Mouse (Mus musculus): ENCODE measurements around the gene P3h3. TPM values are rescaled to one million over a fixed set of nuclear protein-coding genes. Genes with fewer than 3 reads are reported as not detected.

The P3h3 gene
- not detected for polyA plus RNA-seq (2017; shearing (Covaris generic))

DNA sequence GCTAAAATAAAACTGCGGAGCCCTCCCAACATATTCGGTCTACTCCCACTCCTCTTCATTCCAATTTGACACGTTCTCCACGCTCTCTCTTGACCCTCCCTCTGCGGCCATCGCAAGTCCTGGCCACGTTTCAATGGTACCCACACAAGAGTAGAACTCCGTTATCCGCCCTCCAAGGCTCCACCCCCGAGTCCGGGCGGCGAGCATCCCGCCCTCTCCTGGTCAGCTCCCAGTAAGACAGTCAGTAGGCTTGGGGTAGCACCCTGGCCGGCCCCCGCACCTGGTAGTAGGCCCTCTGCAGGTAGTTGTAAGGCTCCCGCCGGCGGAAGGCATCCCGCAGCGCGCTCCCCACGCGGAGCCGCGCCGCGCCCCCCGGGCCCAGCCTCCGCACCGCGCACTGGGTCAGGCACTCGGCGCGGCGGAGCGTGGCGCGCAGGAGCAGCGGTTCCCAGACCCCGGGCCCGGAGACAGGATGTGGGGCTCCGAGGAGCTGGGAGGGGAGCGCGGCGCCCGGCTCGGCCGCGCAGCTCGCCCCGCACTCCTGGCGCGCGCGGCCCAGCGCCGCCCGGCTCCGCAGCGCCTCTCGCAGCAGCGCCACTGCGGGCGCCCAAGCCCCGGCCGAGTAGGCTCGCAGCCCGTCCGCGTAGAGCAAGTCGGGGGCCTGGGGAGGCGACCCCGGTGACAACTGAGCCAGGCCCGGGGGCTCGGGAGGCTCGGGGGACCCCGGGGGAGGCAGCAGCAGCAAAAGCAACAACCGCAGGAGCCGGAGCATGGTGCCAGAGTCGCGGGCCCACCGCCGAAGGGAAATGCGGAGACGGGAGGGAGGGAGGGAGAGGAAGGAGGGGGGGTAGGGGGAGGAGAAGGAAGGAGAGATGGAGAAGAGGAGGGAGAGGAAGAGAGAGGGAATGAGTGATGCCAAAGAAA, at the start of gene P3h3:
Gene P3h3 (minus strand): TSS at position 837 of the 924 bp plus-strand sequence.

DNA sequence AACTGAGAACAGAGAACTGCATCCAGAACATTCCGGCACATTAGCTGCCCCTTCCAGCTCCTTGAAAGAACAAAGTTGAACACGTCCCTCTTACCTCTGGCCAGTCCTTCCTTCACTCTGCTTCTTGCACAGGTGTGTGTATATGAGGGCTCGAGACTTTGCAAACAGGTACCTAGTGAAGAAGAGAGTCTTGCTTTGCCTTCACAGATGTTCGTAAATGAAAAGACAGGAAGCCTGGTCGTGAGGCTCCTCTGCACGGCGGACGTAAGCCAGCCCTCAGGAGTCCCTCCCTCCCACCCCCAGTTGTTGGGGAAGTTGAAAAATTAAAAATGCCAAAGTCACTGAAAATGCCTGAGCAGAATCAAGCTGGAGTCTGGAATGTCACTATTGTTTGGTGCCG, 30.4 kb upstream of the P3h3 start, which contains the start of gene Cd4:
Gene Cd4 (minus strand): TSS at position 236 of the 400 bp plus-strand sequence.

DNA sequence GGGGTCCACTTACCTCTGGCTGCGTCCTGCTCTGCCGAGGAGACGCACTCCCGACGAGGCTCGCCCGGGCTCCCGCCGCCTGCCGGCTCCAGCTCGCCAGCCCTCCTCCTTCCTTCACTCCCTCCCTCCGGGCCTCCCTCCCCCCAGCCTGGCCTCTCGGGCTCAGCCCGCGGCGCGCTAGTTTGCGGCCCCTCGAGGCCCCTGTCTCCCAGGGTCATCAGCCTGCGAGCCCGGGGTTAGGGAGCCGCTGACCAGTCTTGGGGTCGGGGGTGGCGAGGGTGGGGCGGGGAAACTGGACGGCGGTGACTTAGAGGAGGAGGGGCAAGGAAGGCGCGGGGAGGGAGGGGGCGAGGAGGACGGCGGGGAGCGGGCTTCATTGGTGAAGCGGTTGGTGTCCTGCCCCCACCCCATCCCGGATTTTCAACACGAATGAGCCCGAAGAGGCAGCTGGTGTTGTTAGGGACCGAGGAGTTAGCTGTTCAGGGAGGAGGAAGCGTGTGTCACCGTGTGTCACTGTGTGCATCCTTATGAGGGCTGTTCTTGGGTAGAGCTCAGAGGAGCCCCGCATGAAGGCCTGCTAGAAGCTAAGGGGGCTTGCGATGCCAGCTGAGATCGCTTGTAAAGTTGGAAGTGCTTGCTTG, 6.2 kb upstream of the P3h3 start, which contains the start of gene Gpr162:
Gene Gpr162 (minus strand): TSS at position 326 of the 641 bp plus-strand sequence.

DNA sequence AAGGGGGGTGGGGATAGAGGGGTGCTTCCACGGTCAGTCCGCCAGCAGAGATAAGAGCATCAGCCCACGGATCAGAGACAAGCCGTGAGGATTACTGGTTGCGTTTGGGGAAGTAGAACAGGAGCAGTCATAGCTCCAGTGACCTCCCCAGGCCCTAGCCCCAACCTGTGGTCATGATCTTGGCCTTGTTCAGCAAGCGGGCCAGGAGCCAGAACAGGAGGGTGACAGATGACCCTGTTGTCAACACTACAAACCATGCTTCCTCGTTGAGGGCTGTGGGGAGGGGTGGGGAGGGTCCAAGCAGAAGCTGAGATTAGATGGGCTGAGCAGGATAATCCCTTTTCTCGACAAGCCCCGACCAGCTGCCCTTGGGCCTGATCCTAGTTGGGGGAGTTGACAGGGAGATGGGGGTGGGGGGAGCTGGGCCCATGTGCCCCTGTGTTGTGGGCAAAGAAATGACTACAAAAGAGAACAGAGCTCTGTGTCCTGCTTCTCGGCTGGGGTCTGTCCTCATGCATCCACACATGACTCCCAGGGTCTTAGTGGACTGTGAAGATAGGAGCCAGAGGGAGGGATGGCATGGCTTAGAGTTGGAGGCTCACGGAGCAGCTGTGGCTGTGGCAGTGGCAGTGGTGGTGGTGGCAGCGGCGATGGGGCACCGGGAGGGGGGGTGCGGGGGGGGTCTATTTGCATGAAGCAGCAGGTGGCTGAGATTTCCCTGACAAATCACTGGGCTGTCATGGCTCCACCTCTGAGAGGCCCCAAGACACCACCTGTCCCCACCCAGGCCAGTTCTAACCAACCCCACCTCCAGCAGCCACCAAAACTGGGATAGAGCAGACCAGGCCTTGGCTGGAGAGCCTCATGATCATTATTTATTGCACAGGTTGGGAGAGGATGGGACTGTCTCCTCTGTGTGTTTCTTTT, 17.0 kb downstream of the P3h3 start, which contains the start of gene Gnb3:
Gene Gnb3 (minus strand): TSS at position 35 of the 927 bp plus-strand sequence.

DNA sequence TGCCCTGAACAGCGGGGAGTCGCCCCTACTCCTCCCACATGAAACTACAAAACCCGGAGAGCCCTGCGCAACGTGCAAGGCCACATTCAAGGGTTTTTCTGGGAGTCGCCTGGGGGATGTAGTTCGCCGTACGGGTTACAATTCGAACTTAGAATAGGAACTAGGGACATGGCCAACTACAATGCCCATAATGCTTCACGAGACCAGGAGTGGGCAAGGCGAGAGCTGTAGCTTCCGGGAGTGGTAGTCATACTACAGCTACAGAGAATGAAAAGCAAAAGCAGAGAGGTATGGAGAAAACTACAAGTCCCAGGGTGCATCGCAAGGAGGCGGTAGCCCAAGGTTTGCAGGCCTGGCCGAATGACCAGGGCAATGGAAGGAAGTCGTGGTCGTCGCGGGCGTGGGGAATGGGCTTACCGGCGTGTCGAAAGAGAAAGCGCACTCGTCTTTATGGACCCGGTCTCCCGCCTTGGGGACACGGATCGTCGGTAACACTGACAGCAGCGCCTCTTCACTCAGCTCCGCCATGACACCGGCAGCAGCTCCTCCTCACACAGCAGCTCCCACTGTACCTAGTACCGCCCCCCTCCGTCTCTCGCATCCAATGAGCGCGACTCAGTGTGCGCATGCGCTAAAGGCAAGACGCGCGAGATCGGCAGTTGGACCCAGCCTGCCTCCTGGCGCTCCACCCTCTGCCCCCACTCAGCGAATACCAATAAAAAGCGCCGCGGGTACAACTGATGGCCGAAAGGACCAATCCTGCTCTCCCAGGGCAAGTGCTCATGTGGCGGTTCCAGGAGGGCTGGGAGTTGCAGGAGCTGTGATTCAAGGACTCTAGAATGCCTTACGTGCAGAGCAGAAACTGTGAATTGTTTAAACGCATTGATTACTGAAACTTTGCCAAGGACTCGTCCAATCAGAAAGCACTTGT, 28.4 kb downstream of the P3h3 start, which contains the start of the genes Usp5 and Cdca3:
Gene Usp5 (minus strand): TSS at position 617 of the 931 bp plus-strand sequence.
Gene Cdca3 (plus strand): TSS at position 680 of the 931 bp plus-strand sequence.

DNA sequence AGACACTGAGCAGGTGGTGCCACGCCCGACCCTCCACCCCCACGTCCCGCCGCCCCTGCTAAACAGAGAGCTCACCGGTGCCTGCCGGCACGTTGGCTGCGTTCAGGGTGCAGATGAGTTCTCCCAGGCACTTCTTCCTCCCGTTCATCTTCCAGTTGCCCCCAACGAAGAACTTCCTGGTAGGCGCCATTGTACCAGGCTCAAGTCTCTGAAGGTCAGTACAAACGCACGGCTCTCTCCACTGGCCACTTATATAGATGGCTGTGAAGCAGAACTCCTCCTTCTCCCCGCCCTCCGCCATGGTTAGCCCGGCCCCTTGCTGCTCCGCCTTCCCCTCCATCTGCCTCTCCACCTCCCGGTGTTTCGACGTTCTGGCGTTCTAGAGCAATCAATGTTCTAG, 43.6 kb downstream of the P3h3 start, which contains the start of gene Tpi1:
Gene Tpi1 (minus strand): TSS at position 364 of the 400 bp plus-strand sequence.

DNA sequence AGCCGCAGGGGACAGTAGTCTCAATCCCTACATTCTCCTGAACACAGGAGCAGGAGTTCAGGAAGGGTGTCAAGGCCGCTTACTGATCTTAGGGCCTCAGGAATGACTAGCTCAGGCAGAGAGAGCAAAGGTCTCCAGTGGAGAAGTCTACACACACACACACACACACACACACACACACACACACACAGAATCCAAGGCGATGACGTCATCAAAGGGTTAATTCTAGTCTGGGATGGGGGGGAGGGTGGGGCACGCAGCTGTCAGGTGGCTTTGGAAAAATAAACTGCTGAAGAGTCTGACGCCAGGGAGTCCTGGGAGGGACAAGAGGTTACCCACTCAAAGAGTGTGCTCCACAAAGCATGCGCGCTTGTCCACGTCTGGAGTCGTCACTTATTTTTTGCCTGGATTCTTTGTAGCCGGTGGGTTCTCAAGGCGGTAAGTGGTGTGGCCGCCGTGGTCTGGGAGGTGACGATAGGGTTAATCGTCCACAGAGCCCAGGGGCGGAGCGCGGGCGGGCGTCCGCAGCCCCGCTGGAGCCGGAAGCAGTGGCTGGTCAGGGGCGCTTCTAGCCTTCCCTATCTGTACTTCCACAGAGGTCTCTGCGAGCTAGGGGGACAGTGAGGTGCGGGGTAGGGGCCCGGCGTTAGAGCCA, 49.1 kb downstream of the P3h3 start, which contains the start of gene Spsb2:
Gene Spsb2 (plus strand): TSS at position 304 of the 655 bp plus-strand sequence.

Other genes with a start within 250 kb of the P3h3 start
- not detected for gene C1s2, start 221.7 kb downstream of the P3h3 start, polyA plus RNA-seq (2017; shearing (Covaris generic))
- 54.5 TPM for gene Lpcat3, start 194.7 kb downstream of the P3h3 start, polyA plus RNA-seq (2017; shearing (Covaris generic))
- 347 TPM for gene Emg1, start 145.6 kb downstream of the P3h3 start, polyA plus RNA-seq (2017; shearing (Covaris generic))
- gene Phb2, start 145.4 kb downstream of the P3h3 start, polyA plus RNA-seq (2017; shearing (Covaris generic)), result 133 TPM
- gene Ptpn6, start 119.0 kb downstream of the P3h3 start, polyA plus RNA-seq (2017; shearing (Covaris generic)), result 209 TPM
- gene Grcc10, start 116.4 kb downstream of the P3h3 start, polyA plus RNA-seq (2017; shearing (Covaris generic)), result 275 TPM
- not detected for gene Gm45234, start 101.7 kb downstream of the P3h3 start, polyA plus RNA-seq (2017; shearing (Covaris generic))
- gene Atn1, start 101.2 kb downstream of the P3h3 start, polyA plus RNA-seq (2017; shearing (Covaris generic)), result 40.2 TPM
- gene Eno2, start 88.1 kb downstream of the P3h3 start, polyA plus RNA-seq (2017; shearing (Covaris generic)), result 2.5 TPM
- 2.6 TPM for gene Lrrc23, start 78.0 kb downstream of the P3h3 start, polyA plus RNA-seq (2017; shearing (Covaris generic))
- 1.4 TPM for gene Spsb2, start 49.1 kb downstream of the P3h3 start, polyA plus RNA-seq (2017; shearing (Covaris generic))
- gene Tpi1, start 43.5 kb downstream of the P3h3 start, polyA plus RNA-seq (2017; shearing (Covaris generic)), result 40.1 TPM
- 90.0 TPM for gene Usp5, start 28.3 kb downstream of the P3h3 start, polyA plus RNA-seq (2017; shearing (Covaris generic))
- gene Cdca3, start 28.2 kb downstream of the P3h3 start, polyA plus RNA-seq (2017; shearing (Covaris generic)), result 4.0 TPM
- not detected for gene Gnb3, start 17.5 kb downstream of the P3h3 start, polyA plus RNA-seq (2017; shearing (Covaris generic))
- 0.10 TPM for gene Gpr162, start 6.2 kb upstream of the P3h3 start, polyA plus RNA-seq (2017; shearing (Covaris generic))
- 550 TPM for gene Cd4, start 30.5 kb upstream of the P3h3 start, polyA plus RNA-seq (2017; shearing (Covaris generic))
- gene Lag3, start 54.0 kb upstream of the P3h3 start, polyA plus RNA-seq (2017; shearing (Covaris generic)), result not detected
- 7.9 TPM for gene Ptms, start 62.4 kb upstream of the P3h3 start, polyA plus RNA-seq (2017; shearing (Covaris generic))
- 126 TPM for gene Mlf2, start 73.6 kb upstream of the P3h3 start, polyA plus RNA-seq (2017; shearing (Covaris generic))
- gene Cops7a, start 107.8 kb upstream of the P3h3 start, polyA plus RNA-seq (2017; shearing (Covaris generic)), result 42.9 TPM
- gene Pianp, start 138.9 kb upstream of the P3h3 start, polyA plus RNA-seq (2017; shearing (Covaris generic)), result not detected
- gene Zfp384, start 151.4 kb upstream of the P3h3 start, polyA plus RNA-seq (2017; shearing (Covaris generic)), result 64.7 TPM
- 74.8 TPM for gene Ing4, start 182.0 kb upstream of the P3h3 start, polyA plus RNA-seq (2017; shearing (Covaris generic))
- 11.1 TPM for gene Acrbp, start 191.9 kb upstream of the P3h3 start, polyA plus RNA-seq (2017; shearing (Covaris generic))
- 3.6 TPM for gene Lpar5, start 210.2 kb upstream of the P3h3 start, polyA plus RNA-seq (2017; shearing (Covaris generic))
- gene Chd4, start 238.2 kb upstream of the P3h3 start, polyA plus RNA-seq (2017; shearing (Covaris generic)), result 57.3 TPM